Mouse (Mus musculus) thymus, adult 2 months (tissue): ENCODE data around the gene Ppfibp2. TPM values are rescaled to one million over a fixed set of nuclear protein-coding genes. Genes with fewer than 3 reads are reported as not detected.

Experiments
- DNase-seq: peaks from one replicate; pipeline ENCODE4 v3.0.0; 2021
- H3K27ac ChIP-seq: fragments of 200-500 bp; 2 replicates; pipeline ENCODE4 v1.5.1; 2012; ENCODE audit warnings: low read length, control low read depth; ENCODE audit not compliant: control insufficient read depth, insufficient read depth
- H3K27me3 ChIP-seq: fragments of 200-500 bp; 2 replicates; pipeline ENCODE4 v1.6.1; 2012; ENCODE audit warnings: mild to moderate bottlenecking, low read length, moderate library complexity, mixed read lengths; ENCODE audit not compliant: control insufficient read depth, insufficient read depth
- H3K36me3 ChIP-seq: fragments of 200-500 bp; 2 replicates; pipeline ENCODE4 v1.6.1; 2012; ENCODE audit warnings: mild to moderate bottlenecking, low read length, moderate library complexity; ENCODE audit not compliant: control insufficient read depth, insufficient read depth
- H3K4me1 ChIP-seq: fragments of 200-500 bp; replicated peaks from 2 replicates; pipeline ENCODE4 v1.6.1; 2012; ENCODE audit warnings: low read length; ENCODE audit not compliant: control insufficient read depth, insufficient read depth
- H3K4me3 ChIP-seq: fragments of 200-500 bp; 2 replicates; pipeline ENCODE4 v1.5.1; 2012; ENCODE audit warnings: mild to moderate bottlenecking, low read length, control low read depth, moderate library complexity; ENCODE audit not compliant: control insufficient read depth, insufficient read depth
- CTCF ChIP-seq: fragments of 200-500 bp; IDR thresholded peaks from 2 replicates; pipeline ENCODE4 v1.5.1; 2012; ENCODE audit warnings: mild to moderate bottlenecking, control low read depth, low read length, moderate library complexity, borderline replicate concordance; ENCODE audit not compliant: control insufficient read depth, poor library complexity, insufficient read depth; ENCODE audit errors: extremely low read depth
- POLR2A ChIP-seq: fragments of 200-500 bp; IDR thresholded peaks from 2 replicates; pipeline ENCODE4 v1.6.1; 2012; ENCODE audit warnings: mild to moderate bottlenecking, low read length, control low read depth, moderate library complexity; ENCODE audit not compliant: control insufficient read depth, poor library complexity, insufficient read depth; ENCODE audit errors: extremely low read depth
- whole genome bisulfite sequencing: fragments of 180-500 bp; shearing (Covaris S2); methylation state at CpG from one replicate; pipeline ENCODE4 v1.1.7; 2018; 5-methylcytosine and 5-hydroxymethylcytosine counted together
- polyA plus RNA-seq: library from polyadenylated mRNA; depleted of rRNA; stranded (reverse); fragments of >200 nt; gene quantifications from 2 replicates; pipeline ENCODE4 v1.2.3, GENCODE M21; 2012

Ppfibp2 gene
- polyA plus RNA-seq, 1 experiment = 5.6 TPM

GRCm38 (mm10) chr7:107708491-107709112, 113.6 kb downstream of the Ppfibp2 start:
- Histone ChIP-seq H3K4me3 (peak overlapping the region; percentile 57), H3K4me1 (peaks cover 52% of the 10 kb centered on the region), H3K27ac (peak overlapping the region; percentile 96), H3K27me3 (no peaks in the 10 kb centered on the region), H3K36me3 (no peaks in the 10 kb centered on the region)
- peak; percentile 67; the same call in 1 of the 2 replicates for TF ChIP-seq CTCF
- peak; percentile 59 for TF ChIP-seq POLR2A
- WGBS = 4% methylated on average over 10 of the region's 10 CpGs
- DNase-seq = peak; percentile 92

GRCm38 (mm10) chr7:107712743-107713142, 117.7 kb downstream of the Ppfibp2 start:
- Histone ChIP-seq H3K4me1 (peaks cover 22% of the 10 kb centered on the region), H3K4me3 (no peak overlapping the region), H3K27me3 (no peaks in the 10 kb centered on the region), H3K36me3 (no peaks in the 10 kb centered on the region), H3K27ac (no peak overlapping the region)
- 93% methylated on average over 6 of the region's 6 CpGs for WGBS
- no peak for TF ChIP-seq CTCF
- TF ChIP-seq POLR2A = no peak
- no peak for DNase-seq

- no peak for TF ChIP-seq POLR2A
- no peak for TF ChIP-seq CTCF
- DNase-seq = no peak
- no peaks in the 10 kb centered on the region for H3K27me3 ChIP-seq
- no peak overlapping the region for H3K27ac ChIP-seq
- H3K36me3 ChIP-seq = no peaks in the 10 kb centered on the region
- 91% methylated on average over 5 of the region's 5 CpGs for WGBS
- peaks cover 11% of the 10 kb centered on the region for H3K4me1 ChIP-seq
- H3K4me3 ChIP-seq = no peak overlapping the region
These were observed 119.1 kb downstream of the Ppfibp2 start for GRCm38 (mm10) chr7:107714067-107714466.

GRCm38 (mm10) chr7:107720771-107721170, 125.8 kb downstream of the Ppfibp2 start:
- Histone ChIP-seq H3K27ac (no peak overlapping the region), H3K36me3 (no peaks in the 10 kb centered on the region), H3K27me3 (no peaks in the 10 kb centered on the region), H3K4me1 (no peaks in the 10 kb centered on the region), H3K4me3 (no peak overlapping the region)
- TF ChIP-seq CTCF (no peak), POLR2A (no peak)
- DNase-seq = no peak
- WGBS = 81% methylated on average over 1 of the region's 1 CpGs

GRCm38 (mm10) chr7:107722536-107722935, 127.5 kb downstream of the Ppfibp2 start:
- no peaks in the 10 kb centered on the region for H3K36me3 ChIP-seq
- TF ChIP-seq CTCF (no peak), POLR2A (no peak)

GRCm38 (mm10) chr7:107727538-107727937, 132.5 kb downstream of the Ppfibp2 start:
- WGBS = 88% methylated on average over 3 of the region's 3 CpGs
- Histone ChIP-seq H3K27me3 (no peaks in the 10 kb centered on the region), H3K27ac (no peak overlapping the region), H3K4me3 (no peak overlapping the region), H3K36me3 (no peaks in the 10 kb centered on the region), H3K4me1 (no peaks in the 10 kb centered on the region)
- no peak for TF ChIP-seq POLR2A
- no peak for TF ChIP-seq CTCF
- no peak for DNase-seq

More at GRCm38 (mm10) chr7:107722536-107722935, 127.5 kb downstream of the Ppfibp2 start:
- WGBS = 96% methylated on average over 4 of the region's 4 CpGs
- H3K4me1 ChIP-seq = no peaks in the 10 kb centered on the region
- H3K27ac ChIP-seq = no peak overlapping the region
- H3K27me3 ChIP-seq = no peaks in the 10 kb centered on the region
- H3K4me3 ChIP-seq = no peak overlapping the region
- DNase-seq = no peak

- H3K4me1 ChIP-seq = no peaks in the 10 kb centered on the region
- no peak overlapping the region for H3K4me3 ChIP-seq
- TF ChIP-seq POLR2A (no peak), CTCF (no peak)
- no peaks in the 10 kb centered on the region for H3K36me3 ChIP-seq
- no peak overlapping the region for H3K27ac ChIP-seq
- no peaks in the 10 kb centered on the region for H3K27me3 ChIP-seq
- WGBS = 90% methylated on average over 10 of the region's 10 CpGs
- DNase-seq = no peak
These were observed 135.6 kb downstream of the Ppfibp2 start for GRCm38 (mm10) chr7:107730587-107730986.
